Mouse (Mus musculus): Measurements from ENCODE around the gene Tnfrsf14. TPM values are rescaled to one million over a fixed set of nuclear protein-coding genes. Genes with fewer than 3 reads are reported as not detected.

Gene Tnfrsf14
- not detected in 2 replicates for polyA plus RNA-seq (2014; fragmentation: Nextera tagmentation; extraction: Ambion mirVana)

DNA sequence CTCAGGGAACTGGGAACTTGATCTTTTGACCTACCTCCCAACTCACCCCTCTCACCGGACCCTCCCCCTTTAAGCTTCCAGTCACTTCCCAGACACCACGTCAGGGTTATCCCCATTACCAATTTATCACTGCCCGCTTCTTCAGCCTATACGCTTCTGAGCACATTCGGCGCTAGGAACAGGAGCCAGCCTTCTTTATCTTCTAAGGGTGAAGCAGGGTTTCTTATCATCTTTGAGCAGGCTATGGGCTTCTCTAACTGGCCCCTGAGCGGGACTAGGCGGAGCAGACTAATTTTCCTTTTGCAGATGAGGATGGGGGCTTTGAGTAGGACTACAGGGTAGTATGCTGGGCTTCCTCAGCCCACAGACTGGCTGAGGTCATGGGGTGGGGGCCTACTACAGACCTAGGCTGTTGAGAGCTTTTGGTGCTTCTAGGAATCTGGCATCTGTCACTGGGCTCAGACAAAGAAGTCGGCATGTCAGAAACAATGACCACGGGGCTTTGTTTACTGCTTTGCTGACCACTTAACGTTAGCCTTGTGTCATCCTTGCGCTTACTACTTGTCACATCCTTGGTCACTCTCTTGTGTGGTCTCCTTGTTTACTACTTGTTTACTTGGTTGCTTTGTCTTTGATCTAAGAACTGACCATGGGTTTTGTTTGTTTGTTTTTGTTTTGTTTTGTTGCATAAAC is at the start of gene Tnfrsf14:
TSS of gene Tnfrsf14 (minus strand) at position 169 of the 693 bp plus-strand sequence.
- no peaks in the 10 kb centered on the region for H3K4me1 ChIP-seq (ENCODE audit: control insufficient read depth, insufficient read depth, low read length)
- ATAC-seq (ENCODE audit: low read depth) = no peak
- H3K27me3 ChIP-seq (ENCODE audit: control insufficient read depth, insufficient read depth, low read length) = no peaks in the 10 kb centered on the region
- H3K9me3 ChIP-seq (ENCODE audit: control insufficient read depth, low read length) = no peaks in the 10 kb centered on the region
- H3K9ac ChIP-seq (replicated peaks; ENCODE audit: low read depth, low read length) = no peak within 1 kb of the TSS
- H3K27ac ChIP-seq (ENCODE audit: low read depth, low read length) = no peak within 1 kb of the TSS
- WGBS = 52% methylated on average over 12 of the region's 12 CpGs
- H3K36me3 ChIP-seq (ENCODE audit: control insufficient read depth, insufficient read depth, low read length) = no peaks in the 10 kb centered on the region
- no peak within 1 kb of the TSS for H3K4me2 ChIP-seq (ENCODE audit: low read depth, low read length)
- H3K4me3 ChIP-seq (ENCODE audit: low read depth, low read length) = no peak within 1 kb of the TSS

GRCm38 (mm10) chr4:154974163-154974611 is 45.8 kb upstream of the Tnfrsf14 start:
- Histone ChIP-seq H3K4me2 (ENCODE audit: low read depth, low read length) (no peak overlapping the region), H3K4me1 (ENCODE audit: control insufficient read depth, insufficient read depth, low read length) (no peaks in the 10 kb centered on the region), H3K9ac (replicated peaks; ENCODE audit: low read depth, low read length) (no peak overlapping the region), H3K27ac (ENCODE audit: low read depth, low read length) (no peak overlapping the region), H3K27me3 (ENCODE audit: control insufficient read depth, insufficient read depth, low read length) (no peaks in the 10 kb centered on the region), H3K36me3 (ENCODE audit: control insufficient read depth, insufficient read depth, low read length) (peaks cover 93% of the 10 kb centered on the region), H3K9me3 (ENCODE audit: control insufficient read depth, low read length) (no peaks in the 10 kb centered on the region), H3K4me3 (ENCODE audit: low read depth, low read length) (no peak overlapping the region)
- WGBS = 93% methylated on average over 11 of the region's 11 CpGs
- no peak for ATAC-seq (ENCODE audit: low read depth)

DNA sequence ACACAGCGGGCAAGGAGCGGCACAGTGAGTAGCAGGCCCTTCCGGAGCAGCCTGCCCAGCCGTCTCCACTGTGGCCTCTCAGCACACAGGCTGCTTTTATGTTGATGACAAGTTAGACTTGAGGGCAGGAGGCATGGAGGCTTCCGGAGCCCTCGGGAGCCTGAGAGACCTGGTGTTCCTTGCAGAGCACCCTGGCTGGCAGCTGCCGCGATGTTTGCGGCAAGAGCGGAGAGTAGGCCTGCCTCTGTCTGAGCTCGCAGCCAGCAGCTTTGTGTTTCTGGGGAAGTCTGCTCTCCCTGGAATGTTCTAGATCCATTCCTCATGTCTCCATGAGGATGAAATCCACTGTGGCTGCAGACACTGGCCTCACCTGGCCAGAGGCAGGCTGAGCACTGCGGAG is 44.2 kb upstream of the Tnfrsf14 start:
- H3K4me2 ChIP-seq (ENCODE audit: low read depth, low read length) = no peak overlapping the region
- no peaks in the 10 kb centered on the region for H3K4me1 ChIP-seq (ENCODE audit: control insufficient read depth, insufficient read depth, low read length)
- H3K27me3 ChIP-seq (ENCODE audit: control insufficient read depth, insufficient read depth, low read length) = no peaks in the 10 kb centered on the region
- ATAC-seq (ENCODE audit: low read depth) = no peak
- no peak overlapping the region for H3K9ac ChIP-seq (replicated peaks; ENCODE audit: low read depth, low read length)
- peaks cover 79% of the 10 kb centered on the region for H3K36me3 ChIP-seq (ENCODE audit: control insufficient read depth, insufficient read depth, low read length)
- H3K9me3 ChIP-seq (ENCODE audit: control insufficient read depth, low read length) = no peaks in the 10 kb centered on the region
- 96% methylated on average over 12 of the region's 12 CpGs for WGBS
- no peak overlapping the region for H3K27ac ChIP-seq (ENCODE audit: low read depth, low read length)
- H3K4me3 ChIP-seq (ENCODE audit: low read depth, low read length) = no peak overlapping the region

DNA sequence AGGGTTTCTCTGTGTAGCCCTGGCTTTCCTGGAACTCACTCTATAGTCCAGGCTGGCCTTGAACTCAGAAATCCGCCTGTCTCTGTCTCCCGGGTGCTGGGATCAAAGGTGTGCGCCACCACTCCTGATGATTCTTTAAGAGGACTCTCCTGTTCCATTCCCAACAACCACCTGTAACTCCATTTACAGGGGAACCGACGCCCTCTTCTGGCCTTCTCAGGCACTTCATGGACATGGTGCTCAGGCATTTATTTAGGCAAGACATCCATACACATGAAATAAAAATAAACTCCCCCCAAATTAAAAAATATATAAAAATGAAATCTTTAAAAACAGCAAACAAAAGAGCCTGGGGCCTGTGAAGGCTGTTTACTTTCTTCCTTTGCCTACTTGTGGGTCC is 38.8 kb upstream of the Tnfrsf14 start:
- H3K9me3 ChIP-seq (ENCODE audit: control insufficient read depth, low read length) = no peaks in the 10 kb centered on the region
- ATAC-seq (ENCODE audit: low read depth) = no peak
- no peak overlapping the region for H3K27ac ChIP-seq (ENCODE audit: low read depth, low read length)
- H3K4me3 ChIP-seq (ENCODE audit: low read depth, low read length) = no peak overlapping the region
- H3K36me3 ChIP-seq (ENCODE audit: control insufficient read depth, insufficient read depth, low read length) = peaks cover 31% of the 10 kb centered on the region
- H3K4me2 ChIP-seq (ENCODE audit: low read depth, low read length) = no peak overlapping the region
- 64% methylated on average over 5 of the region's 5 CpGs for whole genome bisulfite sequencing
- H3K4me1 ChIP-seq (ENCODE audit: control insufficient read depth, insufficient read depth, low read length) = peaks cover 23% of the 10 kb centered on the region
- H3K9ac ChIP-seq (replicated peaks; ENCODE audit: low read depth, low read length) = no peak overlapping the region
- no peaks in the 10 kb centered on the region; the same call in 1 of the 2 replicates for H3K27me3 ChIP-seq (ENCODE audit: control insufficient read depth, insufficient read depth, low read length)

DNA sequence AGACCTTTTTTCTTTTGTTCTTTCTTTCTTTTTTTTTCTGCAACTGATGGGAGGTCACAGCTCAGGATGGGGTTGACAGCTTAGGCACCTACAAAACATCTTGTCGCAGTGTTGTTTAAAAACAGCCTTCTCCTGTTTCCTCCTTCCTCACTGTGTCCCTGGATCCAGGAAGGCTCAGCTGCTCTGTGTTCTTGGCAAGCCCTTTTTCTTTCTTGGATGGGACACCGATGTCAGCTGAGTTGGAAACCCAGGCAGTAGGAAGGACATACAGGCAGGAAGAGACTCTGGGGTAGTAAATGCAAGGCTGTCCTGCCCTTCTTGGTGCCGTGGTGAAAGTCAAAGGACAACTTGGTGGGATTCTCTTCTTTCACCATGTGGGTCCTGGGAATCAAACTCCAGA is 37.5 kb upstream of the Tnfrsf14 start:
- H3K4me2 ChIP-seq (ENCODE audit: low read depth, low read length) = peak overlapping the region; percentile 84
- peaks cover 35% of the 10 kb centered on the region for H3K4me1 ChIP-seq (ENCODE audit: control insufficient read depth, insufficient read depth, low read length)
- H3K4me3 ChIP-seq (ENCODE audit: low read depth, low read length) = no peak overlapping the region
- no peak overlapping the region for H3K9ac ChIP-seq (replicated peaks; ENCODE audit: low read depth, low read length)
- peaks cover 6% of the 10 kb centered on the region; the same call in 1 of the 2 replicates for H3K27me3 ChIP-seq (ENCODE audit: control insufficient read depth, insufficient read depth, low read length)
- H3K9me3 ChIP-seq (ENCODE audit: control insufficient read depth, low read length) = no peaks in the 10 kb centered on the region
- WGBS = 71% methylated on average over 3 of the region's 3 CpGs
- no peak overlapping the region for H3K27ac ChIP-seq (ENCODE audit: low read depth, low read length)
- H3K36me3 ChIP-seq (ENCODE audit: control insufficient read depth, insufficient read depth, low read length) = peaks cover 19% of the 10 kb centered on the region
- no peak for ATAC-seq (ENCODE audit: low read depth)

DNA sequence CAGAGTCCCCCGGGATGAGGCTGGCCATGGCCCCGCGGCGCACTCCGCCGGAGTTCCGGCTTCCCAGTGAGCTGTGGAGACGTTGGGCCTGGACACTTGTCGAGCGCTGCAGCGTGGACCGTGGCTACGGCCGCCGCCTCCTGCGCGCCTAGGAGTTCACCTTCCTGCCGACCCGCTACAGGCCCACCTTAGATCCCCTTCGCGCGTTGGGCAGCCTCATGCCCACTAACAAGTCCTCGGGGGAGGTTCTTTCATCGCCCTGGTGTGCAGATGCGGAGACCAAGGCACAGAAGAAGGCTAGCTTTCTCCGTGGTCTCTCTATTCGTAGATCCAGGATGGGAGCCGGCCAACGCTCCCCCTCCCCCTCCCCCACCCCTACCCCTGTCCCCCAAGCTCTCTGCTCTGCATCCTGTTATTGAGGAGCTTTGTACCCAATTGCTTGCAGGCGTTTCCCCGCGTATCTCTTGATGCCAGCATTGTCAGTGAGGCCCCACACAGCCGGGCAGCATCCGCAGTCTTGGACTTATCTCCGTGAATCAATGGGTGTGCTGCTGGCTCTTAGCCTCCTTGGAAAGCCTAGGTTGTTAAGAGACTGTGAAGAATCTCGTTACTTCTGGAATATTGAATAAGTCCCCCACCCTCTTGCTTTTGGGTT is 36.3 kb upstream of the Tnfrsf14 start:
- Histone ChIP-seq H3K4me3 (ENCODE audit: low read depth, low read length) (peak overlapping the region; percentile 73), H3K9ac (replicated peaks; ENCODE audit: low read depth, low read length) (peak overlapping the region; percentile 85), H3K4me2 (ENCODE audit: low read depth, low read length) (peak overlapping the region; percentile 84), H3K4me1 (ENCODE audit: control insufficient read depth, insufficient read depth, low read length) (peaks cover 42% of the 10 kb centered on the region), H3K9me3 (ENCODE audit: control insufficient read depth, low read length) (no peaks in the 10 kb centered on the region), H3K27ac (ENCODE audit: low read depth, low read length) (peak overlapping the region; percentile 95), H3K36me3 (ENCODE audit: control insufficient read depth, insufficient read depth, low read length) (peaks cover 8% of the 10 kb centered on the region; the same call in 1 of the 2 replicates), H3K27me3 (ENCODE audit: control insufficient read depth, insufficient read depth, low read length) (peaks cover 8% of the 10 kb centered on the region; the same call in 1 of the 2 replicates)
- ATAC-seq (ENCODE audit: low read depth) = no peak
- 0% methylated on average over 21 of the region's 36 CpGs for WGBS

- Histone ChIP-seq H3K4me1 (ENCODE audit: control insufficient read depth, insufficient read depth, low read length) (peaks cover 47% of the 10 kb centered on the region), H3K27ac (ENCODE audit: low read depth, low read length) (peak within 1 kb of the TSS; percentile 95), H3K36me3 (ENCODE audit: control insufficient read depth, insufficient read depth, low read length) (0 out of 2 replicates have a peak, but pooled peaks cover 1% of the 10 kb centered on the region), H3K4me2 (ENCODE audit: low read depth, low read length) (peak within 1 kb of the TSS; percentile 84), H3K4me3 (ENCODE audit: low read depth, low read length) (peak within 1 kb of the TSS; percentile 73), H3K9me3 (ENCODE audit: control insufficient read depth, low read length) (no peaks in the 10 kb centered on the region), H3K9ac (replicated peaks; ENCODE audit: low read depth, low read length) (peak within 1 kb of the TSS; percentile 85), H3K27me3 (ENCODE audit: control insufficient read depth, insufficient read depth, low read length) (peaks cover 8% of the 10 kb centered on the region; the same call in 1 of the 2 replicates)
- WGBS = under 1% methylated on average over 55 of the region's 66 CpGs
- ATAC-seq (ENCODE audit: low read depth) = peak; percentile 90
Observed at GRCm38 (mm10) chr4:154963901-154964580, 35.7 kb upstream of the Tnfrsf14 start, which contains the start of gene Pank4. Gene Pank4 (plus strand): TSS chr4:154964123.

GRCm38 (mm10) chr4:154963190-154963836 is 35.0 kb upstream of the Tnfrsf14 start:
- peaks cover 8% of the 10 kb centered on the region; the same call in 1 of the 2 replicates for H3K27me3 ChIP-seq (ENCODE audit: control insufficient read depth, insufficient read depth, low read length)
- H3K4me2 ChIP-seq (ENCODE audit: low read depth, low read length) = peak overlapping the region; percentile 84
- H3K4me1 ChIP-seq (ENCODE audit: control insufficient read depth, insufficient read depth, low read length) = peaks cover 50% of the 10 kb centered on the region
- peak overlapping the region; percentile 95 for H3K27ac ChIP-seq (ENCODE audit: low read depth, low read length)
- H3K9me3 ChIP-seq (ENCODE audit: control insufficient read depth, low read length) = no peaks in the 10 kb centered on the region
- WGBS = 6% methylated on average over 11 of the region's 11 CpGs
- H3K9ac ChIP-seq (replicated peaks; ENCODE audit: low read depth, low read length) = peak overlapping the region; percentile 76
- peak; percentile 0; the same call in 1 of the 2 replicates for ATAC-seq (ENCODE audit: low read depth)
- H3K36me3 ChIP-seq (ENCODE audit: control insufficient read depth, insufficient read depth, low read length) = no peaks in the 10 kb centered on the region
- H3K4me3 ChIP-seq (ENCODE audit: low read depth, low read length) = peak overlapping the region; percentile 73
